In genomic region chr12:12877539-12877938, GRCm38 (mm10) we compare ENCODE assay signal across 9 mouse cellular contexts.
DNase-seq lines count a peak whose midpoint lies in the region; ATAC-seq and TF ChIP-seq lines count a peak whose summit lies in the region.
"Had no signal": no experiment of that assay in that cellular context is flagged by ENCODE, and none has a peak within 500 bp of the region (broad histone marks: within the 10 kb centered on the region; RNA-seq: fewer than 3 reads in every experiment).

No protein-coding gene starts in this region.

- H3K4me1 ChIP-seq in embryonic facial prominence, embryonic 14.5 days (ENCODE audit: control insufficient read depth, insufficient read depth, low read length) = no peaks in the 10 kb centered on the region

- H3K4me2 ChIP-seq in embryonic facial prominence, embryonic 14.5 days (ENCODE audit: low read depth, low read length) = no peak overlapping the region
- H3K4me2 ChIP-seq: lung, embryonic 14.5 days had no signal

- no peak overlapping the region for H3K4me3 ChIP-seq in embryonic facial prominence, embryonic 14.5 days (ENCODE audit: low read depth, low read length)
- no peak overlapping the region for H3K4me3 ChIP-seq in gastrocnemius, adult 2 months

- H3K27ac ChIP-seq in embryonic facial prominence, embryonic 14.5 days (replicated peaks; ENCODE audit: low read depth, low read length) = no peak overlapping the region
- H3K27ac ChIP-seq in gastrocnemius, adult 2 months = no peak overlapping the region

- DNase-seq in MN1 (ENCODE audit: low spot score) = peak; percentile 25
- DNase-seq in brain, embryonic 18.5 days (ENCODE audit: low read depth, low spot score) = peak; percentile 37
- peak; percentile 41 for DNase-seq in embryonic facial prominence, embryonic 14.5 days (ENCODE audit: low spot score)
- peak; percentile 53 to 73 for DNase-seq in layer of hippocampus, postnatal 14 days (ENCODE audit: low spot score in 2 of 2)
- DNase-seq in gastrocnemius, postnatal 14 days = no peak
- no peak for DNase-seq in gastrocnemius, adult 2 months
- DNase-seq in lung, postnatal 10 days = no peak
- DNase-seq in adrenal gland, adult (ENCODE audit: inconsistent age in 2 of 2, low spot score in 1 of 2) = no peak
- DNase-seq: lung, embryonic 14.5 days had no signal

- WGBS in embryonic facial prominence, embryonic 14.5 days = 64% methylated on average over 5 of the region's 5 CpGs

- TF ChIP-seq CTCF in gastrocnemius, adult 2 months (IDR thresholded peaks at IDR 0.05) = no peak

- H3K36me3 ChIP-seq in embryonic facial prominence, embryonic 14.5 days (ENCODE audit: control insufficient read depth, insufficient read depth, low read length) = no peaks in the 10 kb centered on the region

- no peak overlapping the region for H3K9ac ChIP-seq in embryonic facial prominence, embryonic 14.5 days (ENCODE audit: low read depth, low read length)
- H3K9ac ChIP-seq: lung, embryonic 14.5 days had no signal

- H3K27me3 ChIP-seq in embryonic facial prominence, embryonic 14.5 days (replicated peaks; ENCODE audit: control insufficient read depth, insufficient read depth, low read length) = no peaks in the 10 kb centered on the region

- ATAC-seq in embryonic facial prominence, embryonic 14.5 days (ENCODE audit: low read depth) = peak; percentile 80

- H3K9me3 ChIP-seq in embryonic facial prominence, embryonic 14.5 days (ENCODE audit: control insufficient read depth, low read length) = no peaks in the 10 kb centered on the region

- intact Hi-C loops in gastrocnemius, postnatal 14 days (cut with DNase I; ENCODE audit: low total_unique reads) = no loop called here
- intact Hi-C loops in gastrocnemius, adult 2 months (cut with DNase I) = no loop called here

Comparison
In these comparisons a context has a peak if more than half of its experiments do, and no peak if none do; other contexts are left out.
1. DNase-seq: peak in MN1 (single experiment), brain, embryonic 18.5 days (single experiment), embryonic facial prominence, embryonic 14.5 days (single experiment) and layer of hippocampus, postnatal 14 days (2 of 2); none in gastrocnemius, postnatal 14 days (single experiment), gastrocnemius, adult 2 months (single experiment), lung, postnatal 10 days (single experiment) and adrenal gland, adult (0 of 2).